Mouse (Mus musculus) mesoderm, embryonic 11.5 days (tissue): Measurements from ENCODE around the gene 6430531B16Rik.

Source experiments
- DNase-seq: peaks from one replicate; pipeline ENCODE4 v3.0.0-alpha.2; 2012; ENCODE audit warnings: low read depth, low spot score

Gene 6430531B16Rik

DNA sequence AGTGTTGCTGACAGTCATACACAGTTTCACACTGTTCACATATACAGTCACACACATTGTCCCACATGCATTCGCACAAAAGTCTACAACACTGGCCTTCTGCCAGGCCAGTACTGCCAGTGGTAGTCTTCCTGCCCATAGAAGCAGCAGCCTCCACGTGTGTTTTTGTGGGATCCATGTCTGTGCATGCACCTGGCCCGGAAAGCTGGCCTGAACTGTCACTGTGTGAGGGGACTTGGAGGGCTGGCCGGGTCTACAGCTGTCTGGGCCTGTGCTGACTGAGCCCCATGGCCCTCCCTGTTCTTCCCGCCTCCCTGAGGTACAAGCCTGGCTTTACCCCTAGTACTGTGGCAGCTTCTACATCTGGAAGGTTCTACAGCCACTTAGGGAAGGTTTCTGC is 7.6 kb downstream of the 6430531B16Rik start:
- no peak for DNase-seq

DNA sequence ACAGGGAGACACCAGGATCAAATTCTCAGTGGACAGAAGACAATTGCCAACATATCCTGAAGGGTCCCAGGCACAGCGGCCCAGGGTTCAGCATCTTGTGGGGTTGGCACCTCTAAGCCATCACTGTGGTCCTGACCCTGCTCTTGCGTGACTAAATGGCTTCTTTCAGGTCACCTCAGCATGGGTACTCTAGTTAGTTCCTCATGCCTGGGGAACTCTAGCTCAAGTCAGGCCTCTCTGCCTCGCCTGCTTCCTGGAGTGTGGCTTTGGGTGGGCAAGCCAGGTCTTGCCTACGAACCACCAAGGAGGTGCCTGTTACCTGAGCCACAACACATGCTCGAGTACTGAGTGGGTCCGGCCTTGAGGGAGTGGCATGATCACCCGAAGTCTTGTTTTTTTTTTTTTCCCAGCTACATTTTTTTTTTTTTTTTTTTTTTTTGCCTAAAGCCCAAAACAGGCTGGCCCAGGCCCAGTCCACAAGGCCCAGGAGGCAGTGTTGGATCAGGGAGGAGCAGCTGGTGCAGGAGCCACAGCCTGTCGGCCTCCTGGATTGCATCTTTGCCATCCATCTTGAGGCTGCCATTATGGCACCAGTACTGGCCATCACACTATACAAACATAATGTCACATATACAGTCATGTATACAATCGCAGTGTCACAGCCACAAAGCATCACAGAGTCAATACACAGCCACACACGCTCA is 8.2 kb downstream of the 6430531B16Rik start:
- no peak for DNase-seq

DNA sequence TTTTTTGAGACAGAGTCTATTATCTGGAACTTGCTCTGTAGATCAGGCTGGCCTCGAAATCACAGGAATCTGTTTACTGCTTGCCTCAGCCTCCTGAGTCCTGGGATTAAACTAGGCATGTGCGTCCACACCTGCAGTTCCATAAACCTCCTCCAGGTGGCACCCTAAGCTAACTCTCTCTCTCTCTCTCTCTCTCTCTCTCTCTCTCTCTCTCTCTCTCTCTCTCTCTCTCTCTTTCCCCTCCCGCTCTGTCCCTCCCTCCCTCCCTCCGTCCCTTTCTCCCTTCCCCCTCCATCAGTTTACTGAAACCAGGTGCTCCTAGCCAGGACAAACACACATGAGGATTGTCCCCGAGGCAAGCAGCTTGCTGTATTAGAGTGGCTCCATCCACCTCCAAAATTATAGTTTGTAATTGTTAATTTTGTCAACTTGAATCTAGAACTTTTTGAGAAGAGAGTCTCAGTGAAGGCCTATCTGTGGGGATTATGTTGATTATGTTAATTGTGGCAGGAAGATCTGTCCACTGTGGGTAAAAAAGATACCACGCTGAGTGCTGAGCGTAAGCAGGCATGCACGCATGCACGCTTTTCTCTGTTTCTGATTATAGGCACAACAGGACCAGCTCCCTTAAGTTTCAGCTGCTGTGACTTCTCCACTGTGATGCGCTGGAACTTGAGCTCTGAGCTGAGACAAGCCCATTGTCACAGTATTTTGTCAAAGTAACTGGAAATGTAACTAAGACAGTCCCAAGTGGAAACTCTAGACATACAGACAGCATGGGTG is 9.0 kb downstream of the 6430531B16Rik start:
- peak; percentile 89 for DNase-seq

DNA sequence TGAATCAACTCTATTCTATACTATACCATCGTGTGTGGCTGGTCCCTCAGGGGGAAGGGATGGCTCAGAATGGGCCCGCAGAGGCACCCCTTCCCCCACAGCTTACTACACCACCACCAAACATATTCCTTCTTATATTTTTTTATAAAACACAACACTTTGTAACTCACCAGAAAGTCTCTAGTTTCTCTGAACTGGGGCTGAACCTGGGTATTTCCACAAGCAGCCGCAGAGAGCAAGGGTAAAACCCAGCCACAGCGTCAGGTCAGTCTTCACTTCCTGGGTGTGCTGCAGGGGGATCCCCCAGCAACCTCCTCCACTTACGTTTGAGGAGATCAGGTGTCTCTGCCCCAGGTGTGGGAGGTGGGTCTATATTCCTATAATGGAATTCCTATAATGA is 10.1 kb downstream of the 6430531B16Rik start:
- DNase-seq, result no peak

DNA sequence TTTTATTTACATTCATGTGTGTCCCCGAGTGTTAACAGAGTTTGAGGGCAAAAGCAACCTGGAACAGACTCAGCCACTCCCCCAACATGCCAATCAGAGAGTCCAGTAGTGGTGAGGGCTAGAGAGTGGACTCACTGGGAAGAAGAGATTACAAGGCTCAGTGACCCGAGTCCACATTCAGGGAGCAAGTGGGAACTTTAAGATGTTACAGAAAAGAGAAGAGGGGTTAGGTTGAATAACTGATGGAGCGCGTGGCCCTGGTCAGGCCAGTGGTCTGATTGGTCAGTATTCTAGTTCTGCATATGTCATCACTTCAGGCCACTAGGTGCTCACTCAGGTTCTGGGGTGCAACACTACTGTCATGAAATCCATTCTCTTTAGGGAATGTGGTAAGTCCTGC is 11.4 kb downstream of the 6430531B16Rik start:
- no peak for DNase-seq

DNA sequence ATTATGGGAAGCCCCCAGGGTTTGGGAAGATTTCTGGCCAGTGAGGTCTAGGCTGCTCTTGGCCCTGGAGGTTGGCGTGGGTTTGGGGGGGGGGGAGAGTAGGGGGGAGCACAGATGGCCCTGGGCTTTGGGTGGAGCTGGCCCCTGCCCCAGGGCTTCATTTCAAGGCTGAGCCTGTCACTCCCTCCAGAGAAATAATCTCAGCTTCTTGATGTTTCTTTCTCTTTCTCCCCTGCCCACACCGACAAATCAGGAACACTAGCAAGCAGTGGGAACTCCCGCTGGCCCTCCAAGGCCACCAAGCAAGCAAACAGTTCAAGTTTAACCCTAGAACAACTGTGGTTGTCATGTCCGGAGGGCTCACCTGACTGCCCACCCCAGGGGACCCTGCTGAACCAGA is 14.7 kb downstream of the 6430531B16Rik start:
- DNase-seq, result no peak

DNA sequence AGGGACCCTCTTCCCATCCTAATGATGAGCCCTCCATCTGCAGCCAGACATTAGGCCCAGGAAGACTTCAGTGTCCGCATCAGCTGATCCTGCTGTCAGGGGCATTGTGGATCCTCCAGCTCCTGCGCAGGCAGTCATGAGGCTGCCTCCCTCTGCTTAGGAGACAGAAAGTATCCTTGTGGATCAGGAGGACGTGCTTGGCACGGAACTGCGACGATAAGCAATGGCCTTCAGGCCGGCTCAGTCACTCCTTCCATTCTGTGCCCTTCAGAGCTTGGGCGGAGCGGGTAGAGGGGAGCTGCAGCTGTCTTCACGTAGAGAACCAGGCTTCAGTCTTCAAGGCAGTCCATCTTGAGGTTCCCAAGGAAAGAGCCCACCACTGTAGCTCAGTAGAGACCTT is 17.4 kb downstream of the 6430531B16Rik start:
- no peak for DNase-seq

DNA sequence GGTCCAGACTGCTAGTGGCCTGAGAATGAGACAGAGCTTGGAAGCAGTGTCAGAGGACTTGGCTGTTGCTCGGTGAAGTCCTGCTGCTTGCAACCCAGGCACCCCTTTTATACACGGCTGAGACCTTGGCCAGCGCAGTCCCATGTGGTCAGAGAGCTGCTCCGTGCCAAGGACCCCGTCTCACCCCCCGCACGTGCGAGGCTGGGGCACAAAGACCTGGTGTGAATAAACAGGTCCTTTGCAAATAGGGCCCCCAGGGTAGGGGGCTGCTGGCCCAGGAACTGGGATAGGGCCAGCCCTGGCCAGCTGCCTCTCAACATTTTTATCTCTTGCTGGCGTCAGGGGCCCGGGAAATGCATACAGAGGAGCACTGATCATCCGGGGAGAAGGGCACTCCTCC is 20.6 kb downstream of the 6430531B16Rik start:
- no peak for DNase-seq

DNA sequence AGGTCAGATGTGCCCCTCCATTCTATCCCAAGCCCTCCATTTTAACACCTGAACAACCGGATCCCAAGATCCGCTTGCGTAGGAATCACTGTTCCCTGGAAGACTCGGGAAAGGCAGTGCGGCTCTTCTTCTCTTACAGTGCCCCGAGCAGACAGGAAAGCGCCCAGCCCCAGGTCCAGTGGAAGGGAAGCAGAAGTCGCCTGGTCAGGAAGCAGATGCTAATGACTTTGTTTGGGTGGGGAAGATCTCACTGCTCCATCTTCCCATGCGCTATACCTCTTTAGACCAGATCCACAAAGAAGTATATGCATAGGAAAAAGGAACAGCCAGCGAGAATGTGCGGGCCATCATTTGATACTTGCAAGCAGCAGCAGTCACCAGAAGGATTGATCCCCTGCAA is 21.1 kb downstream of the 6430531B16Rik start:
- DNase-seq, result no peak

DNA sequence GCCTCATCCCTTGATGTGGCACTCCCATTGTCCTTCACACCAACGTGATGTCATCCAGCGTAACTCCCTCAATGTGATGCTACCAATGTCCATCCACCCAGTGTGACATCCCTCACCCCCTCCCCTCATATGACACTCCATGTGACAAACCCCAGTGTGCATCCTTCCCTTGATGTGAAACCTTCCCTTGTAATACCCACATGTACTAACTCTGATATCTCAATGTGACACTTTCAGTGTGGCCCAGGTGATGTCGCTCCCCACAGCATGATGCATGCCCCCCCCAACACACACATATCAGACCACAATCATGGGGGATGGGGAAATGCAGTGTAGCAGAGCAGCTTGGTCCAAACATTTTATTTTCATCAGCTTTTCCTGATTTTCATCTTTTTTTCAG is 21.9 kb downstream of the 6430531B16Rik start:
- DNase-seq, result no peak

DNA sequence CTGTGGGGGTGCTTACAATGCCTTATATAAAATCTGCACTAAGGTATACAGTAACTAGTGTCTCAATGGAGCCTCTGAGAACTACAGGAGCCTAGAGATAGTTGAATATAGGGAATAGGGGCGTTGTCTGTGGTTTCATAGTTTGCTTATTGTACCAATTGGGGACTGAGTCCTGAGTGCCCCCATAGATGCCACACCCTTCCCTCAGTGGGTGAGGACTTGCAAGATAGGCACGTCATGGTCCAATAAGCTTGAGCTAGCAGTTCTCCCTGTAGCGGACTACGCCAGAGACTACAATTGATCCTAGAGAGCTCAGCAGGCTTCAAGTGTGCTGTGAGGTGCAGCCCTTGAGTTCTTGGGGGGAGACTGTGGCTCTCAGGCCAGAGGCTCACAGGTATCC is 23.1 kb downstream of the 6430531B16Rik start:
- no peak for DNase-seq

DNA sequence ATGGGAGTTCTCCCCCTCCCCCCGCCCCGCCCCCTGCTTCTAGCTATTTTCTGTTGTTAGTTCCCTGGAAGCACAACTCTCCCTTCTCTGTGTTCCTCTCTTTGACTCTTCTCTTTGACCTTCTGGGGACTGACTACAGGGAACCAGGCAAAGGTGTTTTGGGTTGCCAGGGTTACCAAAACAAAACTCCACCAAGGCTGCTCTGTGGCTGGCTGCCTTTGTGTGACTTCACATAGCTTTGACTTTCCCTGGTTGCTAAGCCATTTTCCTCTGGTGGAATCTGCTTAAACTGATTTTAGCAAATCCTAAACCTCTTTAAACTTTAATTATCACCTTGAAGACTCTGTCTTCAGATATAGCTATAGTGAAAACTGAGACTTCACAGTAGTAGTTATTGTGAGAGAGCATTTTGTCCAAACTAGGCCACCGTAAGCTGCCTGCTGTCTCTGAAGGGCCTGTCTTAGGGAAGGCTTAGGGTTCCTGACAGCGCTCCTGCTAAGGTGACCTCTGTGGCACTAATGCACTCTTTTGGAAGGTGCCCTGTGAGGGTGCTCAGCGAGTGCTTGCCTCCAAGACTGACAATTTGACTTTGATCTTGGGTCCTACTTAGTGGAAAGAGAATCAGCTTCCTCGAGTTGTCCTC is 26.4 kb downstream of the 6430531B16Rik start:
- no peak for DNase-seq

DNA sequence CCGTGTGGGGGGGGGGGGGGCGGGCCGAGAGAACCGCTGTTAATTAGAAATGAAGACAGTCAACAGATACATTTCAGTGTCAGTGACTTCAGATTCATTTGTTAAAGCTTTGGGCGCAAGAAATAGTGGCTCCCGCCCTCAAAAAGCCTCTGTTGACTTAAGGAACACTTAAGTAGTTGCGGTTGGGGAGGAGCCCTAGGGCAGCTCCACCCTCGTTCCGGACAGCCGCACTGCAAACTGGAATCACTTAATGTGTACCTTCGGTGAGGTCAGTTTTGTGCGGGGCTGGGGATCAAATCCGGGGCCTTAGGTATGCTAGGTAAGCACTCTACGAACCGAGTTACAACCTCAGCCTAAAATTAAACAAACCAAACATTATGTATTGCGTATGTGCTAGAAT is 27.5 kb downstream of the 6430531B16Rik start:
- no peak for DNase-seq

DNA sequence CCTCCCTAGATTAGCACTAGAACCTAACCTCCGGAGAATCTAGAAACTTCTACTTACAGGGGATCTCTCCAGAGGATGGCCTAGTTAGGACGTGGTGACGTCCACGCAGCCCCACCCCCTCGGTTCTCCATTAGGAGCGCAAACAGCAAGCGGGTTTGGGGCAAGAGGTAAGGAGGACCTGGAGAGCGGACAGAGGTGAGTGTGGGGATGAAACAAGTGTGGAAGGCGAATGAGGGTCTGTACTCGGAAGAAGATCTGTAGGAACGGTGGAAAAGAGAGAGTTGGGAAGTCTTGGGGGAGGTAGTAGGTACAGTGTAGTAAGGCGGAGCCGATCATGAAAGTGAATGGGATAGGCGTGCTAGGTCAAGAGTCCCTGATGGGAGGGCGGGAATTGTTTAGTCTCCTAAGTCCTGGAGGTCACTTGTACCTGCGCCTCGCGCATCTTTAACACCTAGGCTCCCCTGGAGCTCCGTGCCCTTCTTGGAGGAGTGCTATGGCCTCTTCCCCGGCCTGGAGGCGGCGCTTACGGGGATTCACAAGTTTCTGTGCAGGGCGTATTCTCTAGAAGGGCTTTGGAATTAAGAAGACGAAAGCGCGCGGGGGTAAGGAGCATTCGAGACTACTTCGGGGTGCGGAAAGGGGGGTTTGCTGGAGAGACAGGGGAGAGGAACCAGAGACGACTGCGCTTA is 28.1 kb downstream of the 6430531B16Rik start:
- DNase-seq, result peak; percentile 44

DNA sequence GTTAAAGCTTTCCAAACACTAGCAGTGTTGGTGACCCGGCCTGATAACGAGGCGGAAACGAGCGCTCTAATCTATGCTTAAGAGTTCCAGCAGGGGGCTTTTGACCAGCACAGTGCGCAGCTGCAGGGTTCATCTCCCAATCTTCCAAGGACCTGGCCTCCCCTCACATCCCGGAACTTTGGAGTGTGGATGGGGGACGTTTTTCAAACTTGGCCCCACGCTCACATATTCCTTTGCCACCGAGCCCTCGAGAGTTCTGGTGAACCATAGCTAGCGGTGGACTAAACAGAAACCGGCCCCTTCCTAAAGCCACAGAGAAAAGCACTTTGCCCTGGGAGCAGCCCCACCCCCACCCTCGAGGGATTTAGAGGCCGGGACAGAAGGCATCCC is 28.7 kb downstream of the 6430531B16Rik start:
- peak; percentile 68 for DNase-seq

DNA sequence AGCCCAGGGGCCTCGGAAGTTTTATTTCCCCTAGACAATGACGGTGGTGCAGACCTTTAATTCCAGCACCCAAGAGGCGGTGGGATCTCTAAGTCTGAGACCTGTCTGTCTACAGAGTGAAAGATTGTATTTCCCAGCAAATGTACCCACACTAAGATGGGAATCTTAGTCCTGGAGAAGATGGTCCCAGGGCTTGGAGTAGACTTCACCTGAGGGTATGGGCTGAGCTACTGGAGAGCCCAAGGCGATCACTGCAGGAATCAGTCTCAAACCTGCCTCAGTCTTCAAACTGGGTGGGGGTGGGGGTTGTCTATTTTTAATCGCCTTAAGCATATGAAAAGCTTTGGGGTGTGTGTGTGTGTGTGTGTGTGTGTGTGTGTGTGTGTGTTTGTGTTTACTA is 32.5 kb downstream of the 6430531B16Rik start:
- DNase-seq, result no peak

DNA sequence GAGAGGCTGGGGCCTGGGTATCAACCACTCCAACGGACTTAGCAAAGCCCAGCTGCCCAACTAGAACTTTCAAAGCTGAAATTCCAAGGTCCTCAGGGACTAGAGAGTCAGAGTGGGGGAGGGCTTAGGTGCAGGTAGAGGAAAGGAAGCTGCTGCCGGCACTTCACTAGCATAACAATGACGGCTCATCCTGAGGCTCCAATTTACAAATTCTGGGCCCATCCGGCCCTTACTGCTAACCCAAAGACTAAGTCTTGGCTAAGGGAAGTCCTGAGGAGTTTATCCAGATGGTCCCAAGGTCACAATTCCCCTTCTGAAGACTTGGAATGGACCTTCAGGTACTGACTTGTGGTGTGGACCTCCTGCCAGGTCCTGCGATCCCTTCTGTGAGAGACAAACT is 33.0 kb downstream of the 6430531B16Rik start:
- DNase-seq, result no peak

DNA sequence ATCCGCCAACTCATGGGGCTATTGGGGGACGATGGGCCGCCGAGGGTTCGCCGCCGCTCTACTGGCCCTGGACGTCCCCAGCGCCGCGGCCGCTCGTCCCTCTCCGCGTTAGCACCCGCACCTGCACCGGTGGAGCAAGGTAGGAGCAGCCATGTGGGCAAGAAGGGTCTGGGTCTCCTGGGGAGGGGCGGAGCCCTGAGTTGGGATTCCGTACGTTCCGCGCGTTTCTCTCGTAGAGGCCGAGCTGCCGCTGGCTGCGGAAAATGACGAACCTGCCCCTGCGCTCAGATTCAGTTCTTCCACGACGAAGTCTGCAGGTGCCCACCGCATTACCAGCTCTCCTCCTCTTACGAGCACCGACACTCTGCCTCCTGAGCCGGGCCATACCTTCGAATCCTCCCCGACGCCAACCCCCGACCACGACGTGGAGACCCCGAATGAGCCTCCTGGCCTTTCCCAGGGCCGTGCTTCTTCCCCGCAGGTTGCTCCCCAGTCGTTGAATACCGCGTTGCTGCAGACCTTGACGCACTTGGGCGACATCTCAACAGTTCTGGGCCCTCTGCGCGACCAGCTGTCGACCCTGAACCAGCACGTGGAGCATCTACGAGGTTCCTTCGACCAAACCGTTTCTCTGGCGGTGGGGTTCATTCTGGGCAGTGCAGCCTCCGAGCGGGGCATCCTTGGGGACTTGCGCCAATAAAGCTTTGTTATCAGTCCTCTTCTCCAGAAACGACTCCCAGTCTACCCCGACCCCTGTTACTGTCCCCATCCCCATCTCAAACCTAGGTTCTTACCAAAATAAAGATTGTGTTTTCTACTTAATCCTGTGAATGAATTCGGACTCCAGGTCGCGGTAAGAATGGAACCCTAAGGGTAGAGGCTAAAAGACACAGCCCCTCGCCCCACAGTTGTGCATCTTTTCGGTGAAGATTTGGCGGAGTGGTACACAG is 34.0 kb downstream of the 6430531B16Rik start:
- no peak for DNase-seq

DNA sequence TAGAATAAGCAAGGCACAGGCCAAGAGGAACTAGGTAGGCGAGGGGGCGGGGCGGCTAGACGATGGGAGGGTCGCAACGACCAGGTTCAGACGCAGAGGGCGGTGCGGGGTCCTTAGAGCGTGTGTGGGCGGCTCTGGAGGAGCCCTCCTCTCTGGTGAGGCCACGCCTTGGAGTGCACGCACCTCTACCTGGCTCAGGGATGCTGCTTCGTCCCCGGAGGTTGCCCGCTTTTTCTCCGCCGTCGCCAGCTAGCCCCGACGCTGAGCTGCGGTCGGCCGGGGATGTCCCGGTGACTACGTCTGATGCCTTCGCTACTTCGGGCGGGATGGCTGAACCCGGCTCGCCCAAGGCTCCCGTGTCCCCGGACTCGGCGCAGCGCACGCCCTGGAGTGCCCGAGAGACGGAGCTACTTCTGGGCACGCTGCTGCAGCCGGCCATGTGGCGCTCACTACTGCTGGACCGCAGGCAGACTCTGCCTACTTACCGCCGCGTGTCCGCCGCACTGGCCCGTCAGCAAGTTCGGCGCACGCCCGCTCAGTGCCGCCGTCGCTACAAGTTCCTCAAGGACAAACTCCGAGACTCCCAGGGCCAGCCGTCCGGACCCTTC is 34.8 kb downstream of the 6430531B16Rik start, which contains the start of gene Utf1:
Utf1 (plus strand) TSS at position 116 of the 608 bp plus-strand sequence.
- DNase-seq, result peak; percentile 37

DNA sequence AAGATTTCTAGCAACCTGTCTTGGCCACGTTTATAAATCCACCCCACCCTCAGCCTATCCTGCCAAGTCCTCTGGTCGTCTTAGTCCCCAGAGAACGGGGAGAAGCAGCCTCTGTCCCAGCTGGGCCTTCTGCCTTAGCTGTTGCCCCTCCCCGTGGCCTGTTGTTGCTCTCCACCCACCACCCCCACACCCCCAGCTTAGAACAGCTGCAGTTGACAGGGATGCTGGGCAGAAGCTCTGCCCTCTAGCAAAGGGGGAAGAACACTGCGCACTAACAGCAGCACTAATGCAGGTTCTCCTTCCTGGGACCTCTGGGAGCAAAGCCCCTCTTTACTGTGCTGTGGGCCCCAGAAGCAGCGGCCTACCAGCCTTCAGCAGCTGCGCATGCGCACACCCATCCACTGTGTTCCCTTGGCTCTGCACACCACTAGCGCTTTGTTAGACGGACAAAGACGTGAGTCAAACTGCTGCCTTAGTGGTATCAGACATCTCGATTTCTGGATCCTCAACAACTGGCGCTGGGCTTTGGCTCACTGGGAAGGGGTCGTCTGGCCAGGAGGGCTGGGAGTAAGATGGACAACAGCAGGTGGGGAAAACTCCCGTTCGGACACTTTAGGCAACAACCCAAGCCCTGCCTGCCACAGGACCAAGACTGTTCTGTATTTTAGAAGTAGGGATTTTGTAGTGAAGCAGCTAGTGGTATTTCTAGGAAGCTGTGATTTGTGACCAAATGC is 37.9 kb downstream of the 6430531B16Rik start:
- no peak for DNase-seq
